Mouse (Mus musculus) embryonic fibroblast, embryonic 13.5 days (primary cell): Measurements from ENCODE around the gene Prtg.

Experiments used
- CTCF ChIP-seq: IDR thresholded peaks from 2 replicates; pipeline ENCODE4 v1.5.1; 2011; ENCODE audit warnings: mild to moderate bottlenecking, control low read depth, low read length, moderate library complexity, borderline replicate concordance; ENCODE audit not compliant: insufficient read depth
- POLR2A ChIP-seq: IDR thresholded peaks from 2 replicates; pipeline ENCODE4 v1.6.1; 2011; ENCODE audit warnings: low read depth, mild to moderate bottlenecking, control low read depth, low read length, moderate library complexity

DNA sequence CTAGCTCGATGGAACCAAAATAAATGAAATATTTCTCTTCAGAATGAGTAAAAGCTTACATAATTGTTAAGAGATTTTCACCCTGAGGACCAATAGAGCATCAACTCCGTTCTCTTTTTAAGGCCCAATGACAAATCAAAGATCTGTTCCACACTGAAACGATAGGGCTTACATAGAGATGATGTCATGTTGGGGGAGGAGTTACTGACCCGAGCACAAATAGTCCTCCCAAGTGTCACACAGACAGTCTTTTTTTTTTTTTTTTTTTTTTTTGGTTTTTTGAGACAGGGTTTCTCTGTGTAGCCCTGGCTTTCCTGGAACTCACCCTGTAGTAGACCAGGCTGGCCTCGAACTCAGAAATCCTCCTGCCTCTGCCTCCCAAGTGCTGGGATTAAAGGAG, 45.3 kb downstream of the Prtg start:
- TF ChIP-seq CTCF (no peak), POLR2A (no peak)
